In the genomic region with DNA sequence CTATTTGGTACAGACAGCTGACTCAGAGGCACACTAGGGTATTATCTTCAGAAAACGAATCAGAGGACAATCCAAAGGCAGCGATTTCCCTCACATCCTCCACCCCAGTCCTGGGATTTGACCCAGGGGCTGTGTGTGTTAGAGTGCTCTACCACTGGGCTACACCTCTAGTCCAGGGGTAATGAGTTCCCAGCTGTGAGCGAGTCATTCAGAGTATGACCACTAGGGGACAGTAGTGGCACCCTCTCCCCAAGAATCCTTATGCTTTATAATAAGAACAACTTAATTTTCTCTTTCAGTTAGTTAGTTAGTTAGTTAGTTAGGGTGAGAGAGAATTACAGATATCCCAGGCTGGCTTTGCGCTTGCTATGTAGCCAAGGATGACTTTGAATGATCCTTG, we compare ENCODE assay signal across 8 mouse cellular contexts. TPM values are rescaled to one million over a fixed set of nuclear protein-coding genes. Genes with fewer than 3 reads are reported as not detected.
DNase-seq lines count a peak whose midpoint lies in the region; ATAC-seq and TF ChIP-seq lines count a peak whose summit lies in the region.

No protein-coding gene starts in this region.

- WGBS in midbrain, postnatal 0 days: 70% methylated on average over 4 of the region's 4 CpGs
- WGBS in midbrain, embryonic 11.5 days: 72% methylated on average over 4 of the region's 4 CpGs
- 71% methylated on average over 4 of the region's 4 CpGs for WGBS in lung, embryonic 14.5 days

- TF ChIP-seq CTCF in midbrain, postnatal 0 days (IDR thresholded peaks at IDR 0.05): peak; percentile 72
- peak; percentile 81 for TF ChIP-seq CTCF in lung, embryonic 14.5 days (IDR thresholded peaks at IDR 0.05; ENCODE audit: low read depth)

- peak; percentile 52 for DNase-seq in cerebellum, adult 9-10 months
- no peak for DNase-seq in midbrain, postnatal 0 days (ENCODE audit: low spot score)
- DNase-seq in midbrain, embryonic 11.5 days (ENCODE audit: low spot score, missing footprints): no peak
- DNase-seq in lung, embryonic 14.5 days: peak; percentile 48
- DNase-seq in thymus, postnatal 25 days: peak; percentile 60
- no peak for DNase-seq in gastrocnemius, postnatal 36 days

- no peak overlapping the region for H3K4me3 ChIP-seq in midbrain, postnatal 0 days (ENCODE audit: low read depth, low read length)
- H3K4me3 ChIP-seq in midbrain, embryonic 11.5 days (ENCODE audit: low read depth, low read length): no peak overlapping the region
- H3K4me3 ChIP-seq in lung, embryonic 14.5 days (ENCODE audit: low read depth, low read length): no peak overlapping the region

- H3K4me1 ChIP-seq in midbrain, postnatal 0 days (ENCODE audit: insufficient read depth, low read length): no peaks in the 10 kb centered on the region
- no peaks in the 10 kb centered on the region for H3K4me1 ChIP-seq in midbrain, embryonic 11.5 days (ENCODE audit: control insufficient read depth, insufficient read depth, low read length)
- H3K4me1 ChIP-seq in lung, embryonic 14.5 days (ENCODE audit: insufficient read depth): no peaks in the 10 kb centered on the region

- no peaks in the 10 kb centered on the region for H3K9me3 ChIP-seq in midbrain, postnatal 0 days (ENCODE audit: low read length)
- H3K9me3 ChIP-seq in midbrain, embryonic 11.5 days (ENCODE audit: control insufficient read depth, low read length): no peaks in the 10 kb centered on the region
- H3K9me3 ChIP-seq in lung, embryonic 14.5 days (ENCODE audit: low read depth, low read length): no peaks in the 10 kb centered on the region

- intact Hi-C loops in gastrocnemius, postnatal 36 days (cut with DNase I): loop anchor here (5.0 kb wide), 1 partner anchor 38 kb away; a partner anchor contains a TSS

- no peak overlapping the region for H3K4me2 ChIP-seq in midbrain, postnatal 0 days (ENCODE audit: low read depth, low read length, poor library complexity, severe bottlenecking)
- H3K4me2 ChIP-seq in midbrain, embryonic 11.5 days: no peak overlapping the region
- H3K4me2 ChIP-seq in lung, embryonic 14.5 days: no peak overlapping the region

- H3K27ac ChIP-seq in midbrain, postnatal 0 days (ENCODE audit: low read depth, low read length): no peak overlapping the region
- H3K27ac ChIP-seq in midbrain, embryonic 11.5 days (ENCODE audit: low read depth, low read length): no peak overlapping the region
- no peak overlapping the region for H3K27ac ChIP-seq in lung, embryonic 14.5 days (ENCODE audit: low read depth)

- ATAC-seq in cerebellum, adult (ENCODE audit: insufficient number of reproducible peaks, low FRiP score, low TSS enrichment): no peak
- no peak for ATAC-seq in midbrain, postnatal 0 days (ENCODE audit: low FRiP score)
- ATAC-seq in midbrain, embryonic 11.5 days (ENCODE audit: low FRiP score): no peak
- peak; percentile 90 for ATAC-seq in erythroblast, adult 5-6 weeks (replicated peaks; ENCODE audit: low FRiP score, poor library complexity, severe bottlenecking)
- no peak for ATAC-seq in lung, embryonic 14.5 days (ENCODE audit: insufficient read depth)

- no peak overlapping the region for H3K9ac ChIP-seq in midbrain, postnatal 0 days (replicated peaks; ENCODE audit: low read length, poor library complexity, severe bottlenecking)
- H3K9ac ChIP-seq in midbrain, embryonic 11.5 days (ENCODE audit: low read length): no peak overlapping the region
- H3K9ac ChIP-seq in lung, embryonic 14.5 days: no peak overlapping the region

- H3K27me3 ChIP-seq in midbrain, postnatal 0 days (ENCODE audit: insufficient read depth, low read length): no peaks in the 10 kb centered on the region
- H3K27me3 ChIP-seq in midbrain, embryonic 11.5 days (ENCODE audit: control insufficient read depth, insufficient read depth, low read length): no peaks in the 10 kb centered on the region
- no peaks in the 10 kb centered on the region for H3K27me3 ChIP-seq in lung, embryonic 14.5 days (ENCODE audit: insufficient read depth, low read length)

- H3K36me3 ChIP-seq in midbrain, postnatal 0 days (ENCODE audit: insufficient read depth, low read length): peaks cover 64% of the 10 kb centered on the region
- H3K36me3 ChIP-seq in midbrain, embryonic 11.5 days (ENCODE audit: control insufficient read depth, insufficient read depth, low read length): peaks cover 19% of the 10 kb centered on the region; the same call in 1 of the 2 replicates
- peaks cover 74% of the 10 kb centered on the region for H3K36me3 ChIP-seq in lung, embryonic 14.5 days (ENCODE audit: insufficient read depth)

RNA-seq across cellular contexts. Expression of a gene that starts 14.7 kb away (rescaled TPM):
- total RNA-seq in midbrain, postnatal 0 days (2014; rRNA removed): 24.4 and 27.2 TPM in 2 replicates
- 8.6 and 8.8 TPM in 2 replicates for polyA plus RNA-seq in midbrain, postnatal 0 days (2015; fragmentation: Nextera tagmentation; extraction: Ambion mirVana)
- 3.0 and 3.6 TPM in 2 replicates for polyA plus RNA-seq in midbrain, embryonic 11.5 days (2014; fragmentation: Nextera tagmentation; extraction: Ambion mirVana)
- total RNA-seq in erythroblast, adult 5-6 weeks (2015; ENCODE audit: low replicate concordance): 1.3 and 11.5 TPM in 2 replicates
- 0.70 and 4.4 TPM in 2 replicates for total RNA-seq in erythroblast, adult 5-6 weeks (2017; ENCODE audit: low replicate concordance)
- polyA plus RNA-seq in lung, embryonic 14.5 days (2014; fragmentation: Nextera tagmentation; extraction: Ambion mirVana): 6.7 and 7.5 TPM in 2 replicates
- 10 to 100 TPM; 19.8 to 22.4 TPM for total RNA-seq in gastrocnemius, postnatal 36 days (2021)

RNA-seq across cellular contexts. Expression of a gene that starts 21.6 kb away (rescaled TPM):
- 1.8 and 2.0 TPM in 2 replicates for total RNA-seq in midbrain, postnatal 0 days (2014; rRNA removed)
- 1.3 and 1.4 TPM in 2 replicates for polyA plus RNA-seq in midbrain, postnatal 0 days (2015; fragmentation: Nextera tagmentation; extraction: Ambion mirVana)
- 2.0 and 2.4 TPM in 2 replicates for polyA plus RNA-seq in midbrain, embryonic 11.5 days (2014; fragmentation: Nextera tagmentation; extraction: Ambion mirVana)
- 0.21 TPM in 1 of 2 replicates, not detected in the other for total RNA-seq in erythroblast, adult 5-6 weeks (2015; ENCODE audit: low replicate concordance)
- 0.42 and 0.43 TPM in 2 replicates for total RNA-seq in erythroblast, adult 5-6 weeks (2017; ENCODE audit: low replicate concordance)
- polyA plus RNA-seq in lung, embryonic 14.5 days (2014; fragmentation: Nextera tagmentation; extraction: Ambion mirVana): 3.2 and 4.0 TPM in 2 replicates
- total RNA-seq in gastrocnemius, postnatal 36 days (2021): under 1 TPM; 0.54 to 0.81 TPM

RNA-seq across cellular contexts. Expression of a gene that starts 32.9 kb away (rescaled TPM):
- 96.0 and 129 TPM in 2 replicates for total RNA-seq in midbrain, postnatal 0 days (2014; rRNA removed)
- polyA plus RNA-seq in midbrain, postnatal 0 days (2015; fragmentation: Nextera tagmentation; extraction: Ambion mirVana): 48.4 and 50.1 TPM in 2 replicates
- polyA plus RNA-seq in midbrain, embryonic 11.5 days (2014; fragmentation: Nextera tagmentation; extraction: Ambion mirVana): 24.4 and 25.5 TPM in 2 replicates
- 7.5 and 15.7 TPM in 2 replicates for total RNA-seq in erythroblast, adult 5-6 weeks (2015; ENCODE audit: low replicate concordance)
- total RNA-seq in erythroblast, adult 5-6 weeks (2017; ENCODE audit: low replicate concordance): 19.1 and 19.4 TPM in 2 replicates
- 8.4 and 8.9 TPM in 2 replicates for polyA plus RNA-seq in lung, embryonic 14.5 days (2014; fragmentation: Nextera tagmentation; extraction: Ambion mirVana)
- total RNA-seq in gastrocnemius, postnatal 36 days (2021): 1 to 10 TPM; 1.0 to 1.2 TPM

RNA-seq across cellular contexts. Expression of a gene that starts 39.9 kb away (rescaled TPM):
- 145 and 146 TPM in 2 replicates for total RNA-seq in midbrain, postnatal 0 days (2014; rRNA removed)
- polyA plus RNA-seq in midbrain, postnatal 0 days (2015; fragmentation: Nextera tagmentation; extraction: Ambion mirVana): 173 and 178 TPM in 2 replicates
- 64.1 and 71.5 TPM in 2 replicates for polyA plus RNA-seq in midbrain, embryonic 11.5 days (2014; fragmentation: Nextera tagmentation; extraction: Ambion mirVana)
- total RNA-seq in erythroblast, adult 5-6 weeks (2015; ENCODE audit: low replicate concordance): 6.9 and 15.0 TPM in 2 replicates
- total RNA-seq in erythroblast, adult 5-6 weeks (2017; ENCODE audit: low replicate concordance): 6.3 and 16.8 TPM in 2 replicates
- polyA plus RNA-seq in lung, embryonic 14.5 days (2014; fragmentation: Nextera tagmentation; extraction: Ambion mirVana): 46.1 and 50.9 TPM in 2 replicates
- 10 to 100 TPM; 13.2 to 13.8 TPM for total RNA-seq in gastrocnemius, postnatal 36 days (2021)

Comparison
In these comparisons a context has a peak if more than half of its experiments do, and no peak if none do; other contexts are left out.
1. DNase-seq: peak in cerebellum, adult 9-10 months (single experiment), lung, embryonic 14.5 days (single experiment) and thymus, postnatal 25 days (single experiment); none in midbrain, postnatal 0 days (single experiment), midbrain, embryonic 11.5 days (single experiment) and gastrocnemius, postnatal 36 days (0 of 2).